Mouse (Mus musculus): ENCODE data around the gene Igll1.

DNA sequence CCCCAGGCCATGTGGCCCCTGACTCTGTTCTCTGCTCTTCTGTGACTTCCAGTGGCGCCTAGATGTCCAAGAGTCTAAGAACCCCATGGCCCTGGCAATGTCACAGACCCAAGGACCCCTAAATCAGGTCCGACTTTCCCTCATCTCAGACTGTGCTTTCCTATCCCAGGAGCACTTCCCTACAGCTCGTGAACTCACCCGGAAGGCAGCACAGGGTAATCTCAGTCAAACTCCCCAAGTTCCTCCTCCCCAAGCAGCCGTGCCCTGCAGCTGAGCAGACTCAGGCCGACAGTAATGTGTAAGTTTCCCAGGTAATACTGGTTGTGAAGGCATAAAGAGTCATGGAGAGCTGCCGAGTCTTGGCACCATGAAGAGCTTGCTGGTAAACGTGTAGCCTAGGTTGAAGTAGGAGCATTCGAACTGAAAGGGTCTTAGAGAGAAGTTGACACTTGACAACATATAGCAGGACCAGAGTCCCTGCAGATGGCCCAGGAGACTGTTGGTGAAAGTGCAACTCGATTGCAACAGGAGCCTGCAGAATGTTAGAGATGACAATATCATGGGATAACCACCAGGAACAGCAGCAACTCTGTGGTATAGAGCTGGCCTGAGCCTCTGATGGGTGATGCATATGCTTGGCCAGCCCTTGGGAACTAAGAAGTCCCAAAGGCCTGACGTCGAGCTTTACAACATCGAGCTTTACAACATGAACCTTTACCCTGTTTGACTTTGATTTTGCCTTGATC, 6.9 kb downstream of the Igll1 start:
- TF ChIP-seq CTCF (IDR thresholded peaks at IDR 0.05; ENCODE audit: extremely low read depth, insufficient read depth, low read length) (no peak), POLR2A (IDR thresholded peaks at IDR 0.05; ENCODE audit: extremely low read depth, insufficient read depth, low read length) (no peak)
